Mouse (Mus musculus): ENCODE measurements at regions not wholly inside any gene's neighbourhood (a gene's known extent, or its start where the extent isn't known, plus 50 kb on each side); places are given as distances from the start of the nearest gene placed in this dataset. TPM values are rescaled to one million over a fixed set of nuclear protein-coding genes. Genes with fewer than 3 reads are reported as not detected.
"Not testable (repeated sequence)": the region's sequence is repeated elsewhere in the genome, so short reads cannot be mapped to it uniquely, and the experiment has no call there.

DNA sequence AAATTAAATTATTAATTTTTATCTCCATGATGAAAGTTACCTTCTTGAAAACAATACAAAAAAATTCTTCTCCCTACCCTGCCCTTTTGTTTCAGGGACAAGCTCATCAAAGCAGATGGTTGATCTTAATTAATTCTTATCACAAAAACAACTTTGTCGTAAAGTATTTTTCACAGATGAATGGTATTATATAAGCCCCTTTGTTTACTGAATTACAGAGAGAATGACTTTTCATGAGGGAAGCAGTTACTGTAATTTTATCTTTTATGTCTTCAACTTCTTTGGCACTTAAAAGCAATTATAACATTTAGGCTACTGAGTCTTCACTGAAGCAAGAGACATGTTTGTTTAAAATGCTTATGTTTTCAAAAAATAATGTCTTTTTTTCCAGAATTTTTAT lies 1303.5 kb upstream of the Got2 start:
- Histone ChIP-seq H3K27me3 (replicated peaks; ENCODE audit: control insufficient read depth, insufficient read depth, low read length) (no peaks in the 10 kb centered on the region), H3K4me3 (ENCODE audit: low read depth, low read length) (no peak overlapping the region), H3K9ac (ENCODE audit: low read depth, low read length) (no peak overlapping the region), H3K4me2 (ENCODE audit: low read depth, low read length) (no peak overlapping the region), H3K27ac (replicated peaks; ENCODE audit: low read depth, low read length) (no peak overlapping the region), H3K9me3 (ENCODE audit: control insufficient read depth, low read length) (no peaks in the 10 kb centered on the region), H3K4me1 (ENCODE audit: control insufficient read depth, insufficient read depth, low read length) (no peaks in the 10 kb centered on the region), H3K36me3 (ENCODE audit: control insufficient read depth, insufficient read depth, low read length) (no peaks in the 10 kb centered on the region)
- DNase-seq (ENCODE audit: low spot score) (no peak), ATAC-seq (ENCODE audit: low read depth) (no peak)
- WGBS = 89% methylated on average over 1 of the region's 1 CpGs

DNA sequence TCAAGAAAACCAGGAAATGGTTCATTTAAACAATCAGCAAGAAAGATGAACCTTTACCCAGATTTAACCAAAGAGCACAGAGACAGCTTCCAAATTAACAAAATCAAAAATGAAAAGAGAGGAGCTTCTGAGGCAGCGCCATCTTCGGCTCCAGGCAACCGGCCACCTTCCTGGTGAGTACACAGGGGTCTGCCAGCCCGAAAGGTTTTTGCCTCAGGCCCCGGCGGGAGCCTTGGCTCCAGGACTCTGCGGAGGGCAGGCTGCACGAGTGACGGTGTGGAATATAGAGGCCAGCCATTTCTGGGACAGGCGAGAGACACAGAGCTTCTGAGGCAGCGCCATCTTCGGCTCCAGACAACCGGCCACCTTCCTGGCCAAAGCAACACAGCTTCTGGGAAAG lies 1295.5 kb upstream of the Got2 start:
- not testable (repeated sequence) for H3K9ac ChIP-seq (ENCODE audit: low read depth, low read length); DNase-seq (ENCODE audit: low spot score); H3K4me1 ChIP-seq (ENCODE audit: control insufficient read depth, insufficient read depth, low read length); ATAC-seq (ENCODE audit: low read depth); H3K36me3 ChIP-seq (ENCODE audit: control insufficient read depth, insufficient read depth, low read length); H3K4me3 ChIP-seq (ENCODE audit: low read depth, low read length); H3K27me3 ChIP-seq (replicated peaks; ENCODE audit: control insufficient read depth, insufficient read depth, low read length); H3K27ac ChIP-seq (replicated peaks; ENCODE audit: low read depth, low read length); H3K4me2 ChIP-seq (ENCODE audit: low read depth, low read length); H3K9me3 ChIP-seq (ENCODE audit: control insufficient read depth, low read length)
- 92% methylated on average over 11 of the region's 13 CpGs for WGBS

DNA sequence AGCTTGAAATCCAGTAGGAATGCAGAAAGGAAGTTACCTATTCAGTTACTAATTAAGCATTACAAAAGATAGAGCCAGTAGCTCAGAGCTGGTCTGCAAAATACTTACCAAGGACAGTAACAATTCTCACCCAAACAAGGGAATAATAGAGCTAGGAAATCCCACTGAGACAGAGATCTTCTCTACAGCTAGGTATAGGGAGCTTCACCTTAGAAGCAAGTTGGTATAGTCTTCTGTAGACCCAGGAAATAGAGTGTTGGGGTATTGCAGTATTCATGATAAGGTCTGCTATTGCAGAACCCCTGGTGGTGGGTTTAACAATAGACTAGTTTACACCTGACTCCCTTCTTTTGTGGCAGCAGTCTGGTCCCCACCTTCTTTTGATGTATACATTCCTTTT lies 1294.1 kb upstream of the Got2 start:
- not testable (repeated sequence) for DNase-seq (ENCODE audit: low spot score); H3K27ac ChIP-seq (replicated peaks; ENCODE audit: low read depth, low read length); ATAC-seq (ENCODE audit: low read depth); H3K27me3 ChIP-seq (replicated peaks; ENCODE audit: control insufficient read depth, insufficient read depth, low read length); H3K4me2 ChIP-seq (ENCODE audit: low read depth, low read length); H3K9ac ChIP-seq (ENCODE audit: low read depth, low read length); H3K4me3 ChIP-seq (ENCODE audit: low read depth, low read length); H3K36me3 ChIP-seq (ENCODE audit: control insufficient read depth, insufficient read depth, low read length); H3K4me1 ChIP-seq (ENCODE audit: control insufficient read depth, insufficient read depth, low read length); H3K9me3 ChIP-seq (ENCODE audit: control insufficient read depth, low read length)

Small RNA genes lying in the stretch of these regions (microRNA-seq; reads per million reads assigned to microRNA genes)
- gene Gm26399 (ENCODE audit: borderline number of aligned reads) = not detected
